Mouse (Mus musculus) T-helper 17 cell (primary cell): ENCODE data around the gene Pde4b.

ENCODE experiments used
- in situ Hi-C, 2 experiments: fragments of 300-600 bp; cut with MboI, MseI; formaldehyde crosslinking; loops; 1 replicate in 1 of 2; 2 replicates in 1 of 2; pipeline ENCODE4 v1.15.1; 2025; ENCODE audit warnings: high pct_unique_total_duplicates in 2 of 2

Gene Pde4b

DNA sequence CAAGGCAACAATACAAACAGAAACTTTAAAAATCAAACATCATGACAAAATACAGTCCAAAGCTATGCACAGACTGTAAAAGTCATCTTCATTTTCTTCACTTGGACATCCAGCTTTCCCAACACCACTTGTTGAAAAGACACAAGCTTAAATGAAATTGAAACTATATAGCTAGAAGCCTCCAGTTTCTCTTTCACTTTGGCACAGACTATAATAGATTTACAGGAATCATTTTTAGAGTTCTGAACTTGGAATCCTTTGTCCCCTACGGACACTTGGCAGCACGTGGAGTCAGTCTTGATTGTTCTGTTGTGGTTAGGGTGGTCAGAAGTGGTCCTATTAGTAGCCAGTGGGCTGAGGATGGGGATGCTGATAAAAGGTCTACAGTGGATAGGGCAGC, 191.6 kb downstream of the Pde4b start:
- in situ Hi-C loops: no loop called here

DNA sequence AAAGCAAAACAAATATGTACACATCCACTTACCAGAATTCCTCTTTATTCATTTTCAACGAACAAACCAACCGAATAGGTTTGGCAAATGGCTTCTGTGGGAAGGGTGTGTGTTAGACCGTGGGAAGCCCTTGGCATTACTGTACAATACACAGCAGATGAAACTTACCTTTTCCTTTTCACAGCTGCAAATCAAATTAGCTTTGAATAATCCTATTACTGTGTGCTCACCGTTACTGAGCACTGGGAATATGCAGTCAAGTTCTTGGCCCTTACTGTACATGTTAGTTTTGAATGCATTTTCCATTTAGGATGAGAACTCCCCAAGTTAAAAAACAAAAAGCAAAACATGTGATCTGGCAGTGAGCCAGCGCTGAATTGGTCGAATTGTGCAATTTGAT, 199.8 kb downstream of the Pde4b start:
- in situ Hi-C loops: no loop called here

DNA sequence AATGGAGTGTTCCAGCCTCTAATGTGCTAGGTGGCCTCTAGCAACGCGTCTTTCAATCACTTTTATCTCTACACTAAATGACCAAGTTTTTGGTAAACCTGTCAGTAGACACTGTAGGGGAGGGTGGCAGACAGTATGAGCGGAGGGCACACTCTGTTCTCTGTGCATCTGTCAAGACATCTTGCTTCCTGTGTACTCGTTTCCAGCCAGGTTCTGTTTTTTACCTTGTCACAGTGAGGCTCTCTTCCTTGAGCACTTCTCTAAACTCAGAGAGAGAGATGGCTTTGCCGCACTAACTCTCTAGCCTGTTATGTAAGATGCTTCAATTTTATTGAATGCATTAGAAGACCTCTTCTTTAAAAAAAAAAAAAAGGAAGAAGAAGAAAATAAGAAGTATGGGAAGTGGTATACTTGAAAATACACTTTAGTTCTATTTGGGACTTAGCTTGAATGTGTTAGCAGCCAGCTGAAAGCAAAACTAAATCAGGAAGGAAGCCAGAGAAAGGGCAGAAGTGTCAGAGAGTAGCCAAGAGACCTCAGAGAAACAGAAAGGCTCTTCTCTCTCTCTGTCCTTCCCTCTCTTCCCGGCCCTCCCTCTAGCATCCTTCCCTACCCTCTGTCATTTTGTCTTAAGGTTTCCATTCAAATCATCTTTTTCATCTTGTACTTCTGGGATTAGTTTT, 202.8 kb downstream of the Pde4b start:
- in situ Hi-C loops: no loop called here

- in situ Hi-C loops: no loop called here
Measured at GRCm38 (mm10) chr4:102297558-102297957, 210.2 kb downstream of the Pde4b start.

DNA sequence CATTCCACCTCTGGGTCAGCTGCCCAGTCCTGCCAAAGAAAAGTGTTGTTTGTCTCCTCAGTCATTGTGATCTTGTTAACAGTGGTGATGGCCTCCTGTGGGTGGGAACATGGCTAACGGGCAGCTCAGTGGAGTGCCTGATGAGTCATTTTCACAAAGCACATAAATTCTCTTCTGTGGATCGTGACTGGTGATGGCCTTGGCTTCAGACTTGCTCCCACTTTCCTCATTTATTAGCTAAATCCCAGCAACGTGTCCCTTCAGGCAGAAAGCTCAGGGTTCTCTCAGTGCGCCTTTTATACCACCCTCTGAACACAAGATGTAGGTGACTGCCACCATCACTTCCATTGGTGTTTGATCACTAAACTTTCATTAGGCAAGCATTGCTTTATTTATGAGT, 215.2 kb downstream of the Pde4b start:
- in situ Hi-C loops: loop anchor here in 1 of 2 experiments (5.0 kb wide), 1 partner anchor 75 kb away; no protein-coding TSS in a partner anchor

- in situ Hi-C loops: loop anchor here in 1 of 2 experiments (5.0 kb wide), 1 partner anchor 60 kb away; no protein-coding TSS in a partner anchor
Measured at GRCm38 (mm10) chr4:102307661-102308297, 220.4 kb downstream of the Pde4b start.

GRCm38 (mm10) chr4:102310630-102311029, 223.3 kb downstream of the Pde4b start:
- in situ Hi-C loops: no loop called here

GRCm38 (mm10) chr4:102316011-102316410, 228.7 kb downstream of the Pde4b start:
- in situ Hi-C loops: no loop called here

GRCm38 (mm10) chr4:102316699-102317285, 229.4 kb downstream of the Pde4b start:
- in situ Hi-C loops: no loop called here

DNA sequence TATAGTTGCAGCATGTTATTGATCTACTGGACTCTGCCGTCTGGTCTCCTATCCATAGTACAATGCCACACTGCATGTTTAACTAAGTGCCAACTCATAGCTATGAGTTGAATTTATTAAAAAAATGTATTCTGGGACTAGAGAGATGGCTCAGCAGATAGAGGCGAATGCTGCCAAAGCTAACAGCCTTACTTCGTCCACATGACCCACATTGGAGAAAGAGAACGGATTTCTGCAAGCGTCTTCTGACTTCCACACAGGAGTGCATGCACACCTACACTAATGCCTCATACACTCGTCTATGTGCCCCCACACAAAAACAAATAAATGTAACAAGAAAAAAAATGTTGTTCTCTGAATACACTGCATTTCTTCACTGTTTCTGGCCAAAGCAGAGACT, 231.3 kb downstream of the Pde4b start:
- in situ Hi-C loops: no loop called here

- in situ Hi-C loops: no loop called here
Measured at GRCm38 (mm10) chr4:102321340-102321739, 234.0 kb downstream of the Pde4b start.

GRCm38 (mm10) chr4:102332386-102332785, 245.0 kb downstream of the Pde4b start:
- in situ Hi-C loops: no loop called here

DNA sequence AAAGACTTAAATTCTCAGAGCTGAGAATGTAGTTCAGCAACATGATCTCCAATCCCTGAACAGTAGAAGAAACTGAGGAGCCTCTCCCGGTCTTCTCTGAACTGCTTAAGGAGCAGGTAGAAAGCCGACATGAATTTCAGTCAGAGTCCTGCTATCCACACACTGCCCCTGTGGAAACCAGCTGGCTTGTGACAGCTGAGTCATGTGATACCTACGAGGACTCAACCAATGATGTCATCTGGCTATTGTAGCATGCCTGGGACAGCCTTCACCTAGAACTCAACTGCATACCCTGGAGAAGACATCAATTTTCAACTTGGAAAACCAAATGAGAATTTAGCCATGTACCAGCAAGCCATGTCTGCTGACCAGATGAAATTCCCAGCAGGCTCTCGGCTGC, 245.5 kb downstream of the Pde4b start:
- in situ Hi-C loops: no loop called here

GRCm38 (mm10) chr4:102346911-102347492, 259.7 kb downstream of the Pde4b start:
- in situ Hi-C loops: no loop called here

DNA sequence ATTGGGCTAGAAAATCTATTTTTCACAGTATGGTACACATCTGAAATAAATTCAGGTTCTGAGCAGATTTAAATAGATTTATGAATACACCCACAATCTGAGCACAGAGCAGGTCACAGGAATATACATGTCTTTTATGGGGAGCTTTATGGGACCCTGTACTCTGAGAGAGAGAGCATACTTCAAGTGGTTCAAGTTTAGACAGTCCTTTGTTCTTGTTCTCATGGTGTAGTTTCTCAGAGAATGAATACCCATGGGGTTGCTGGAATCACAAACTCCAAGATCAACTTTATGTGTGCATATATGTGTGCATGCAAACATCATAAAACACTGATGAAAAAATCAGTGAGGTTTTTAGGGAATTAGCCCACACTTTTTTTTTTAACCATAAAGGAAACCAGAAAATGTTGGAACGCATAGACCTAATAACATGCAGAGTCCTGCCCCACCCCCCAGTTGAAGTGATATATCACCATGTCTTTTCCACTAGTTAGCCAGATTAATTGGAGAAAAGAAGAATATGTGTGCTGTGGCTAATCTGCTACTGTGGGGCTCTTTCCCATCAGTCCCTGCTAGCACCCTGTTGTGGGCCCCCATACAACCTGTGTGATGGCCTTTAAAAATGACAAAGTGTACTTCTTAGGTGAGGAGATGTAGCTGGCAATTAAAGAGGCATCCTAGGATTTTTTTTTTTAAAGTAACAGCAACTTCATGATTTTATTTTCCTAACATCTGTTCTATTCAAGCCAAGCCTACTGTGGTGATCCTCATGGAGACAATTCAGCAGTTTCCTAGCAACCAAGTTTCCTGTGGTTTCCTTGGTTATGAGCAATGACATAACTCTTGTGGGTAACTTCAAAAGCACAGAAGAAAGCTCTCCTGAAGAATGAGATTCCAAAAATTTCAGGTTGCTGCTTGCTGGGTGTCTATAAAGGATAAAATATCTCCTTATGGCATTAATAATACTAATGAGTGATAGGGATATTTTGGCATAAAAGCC, 264.4 kb downstream of the Pde4b start:
- in situ Hi-C loops: no loop called here

DNA sequence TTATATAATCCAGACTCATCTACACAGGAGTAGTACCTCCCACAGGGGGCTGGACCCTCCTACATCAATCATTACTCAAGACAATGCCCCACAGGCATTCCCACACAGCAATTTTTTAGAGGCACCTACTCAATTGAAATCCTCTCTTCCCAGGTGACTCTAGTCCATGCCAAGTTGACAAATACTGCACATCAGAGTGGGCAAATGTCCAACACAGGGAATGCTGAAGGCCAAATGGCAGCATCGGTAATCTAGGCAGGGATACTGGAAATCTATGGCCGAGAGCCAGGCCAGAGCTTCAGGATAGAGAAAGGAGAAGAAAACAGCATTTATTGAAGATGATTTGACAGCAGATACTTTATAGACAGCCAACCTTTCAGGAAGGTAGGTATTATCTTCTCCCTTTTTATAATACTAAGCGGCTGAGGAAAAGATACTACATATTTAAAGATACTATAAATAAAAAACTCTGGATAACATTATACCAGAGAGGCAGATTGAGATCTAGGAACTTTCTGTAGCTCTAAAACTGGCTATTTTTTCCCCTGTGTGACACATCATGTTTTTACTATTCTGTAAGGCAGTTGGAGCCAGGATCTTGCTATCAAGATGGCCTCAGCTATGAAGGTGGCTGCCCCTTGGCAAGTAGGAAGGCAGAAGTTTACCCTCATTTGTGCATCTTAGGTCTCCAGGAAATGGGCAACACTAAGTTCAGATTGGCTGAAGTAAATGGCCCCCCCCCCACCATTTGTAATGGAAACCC, 266.5 kb downstream of the Pde4b start:
- in situ Hi-C loops: no loop called here

- in situ Hi-C loops: loop anchor here in 1 of 2 experiments (5.0 kb wide), 1 partner anchor 94 kb away; no protein-coding TSS in a partner anchor
Measured at GRCm38 (mm10) chr4:102368105-102368735, 280.9 kb downstream of the Pde4b start.

DNA sequence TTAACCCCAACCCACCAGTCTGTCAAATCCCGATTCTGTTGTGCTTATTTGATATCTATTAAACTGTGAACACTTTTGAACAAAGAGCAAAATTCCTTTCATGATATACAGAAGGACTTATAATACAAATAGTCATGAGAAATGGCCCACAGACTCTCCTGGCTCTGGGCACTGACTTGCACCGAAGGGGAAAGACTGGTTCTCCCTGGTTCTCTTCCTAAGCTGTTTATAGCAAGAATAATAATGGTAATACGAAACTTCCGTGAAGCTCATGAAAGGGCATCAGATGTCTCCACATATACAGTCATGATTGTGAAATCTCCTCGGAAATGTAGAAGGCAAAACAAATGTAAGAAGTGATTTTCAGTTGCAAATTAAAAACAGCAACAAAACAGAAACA, 287.3 kb downstream of the Pde4b start:
- in situ Hi-C loops: no loop called here

DNA sequence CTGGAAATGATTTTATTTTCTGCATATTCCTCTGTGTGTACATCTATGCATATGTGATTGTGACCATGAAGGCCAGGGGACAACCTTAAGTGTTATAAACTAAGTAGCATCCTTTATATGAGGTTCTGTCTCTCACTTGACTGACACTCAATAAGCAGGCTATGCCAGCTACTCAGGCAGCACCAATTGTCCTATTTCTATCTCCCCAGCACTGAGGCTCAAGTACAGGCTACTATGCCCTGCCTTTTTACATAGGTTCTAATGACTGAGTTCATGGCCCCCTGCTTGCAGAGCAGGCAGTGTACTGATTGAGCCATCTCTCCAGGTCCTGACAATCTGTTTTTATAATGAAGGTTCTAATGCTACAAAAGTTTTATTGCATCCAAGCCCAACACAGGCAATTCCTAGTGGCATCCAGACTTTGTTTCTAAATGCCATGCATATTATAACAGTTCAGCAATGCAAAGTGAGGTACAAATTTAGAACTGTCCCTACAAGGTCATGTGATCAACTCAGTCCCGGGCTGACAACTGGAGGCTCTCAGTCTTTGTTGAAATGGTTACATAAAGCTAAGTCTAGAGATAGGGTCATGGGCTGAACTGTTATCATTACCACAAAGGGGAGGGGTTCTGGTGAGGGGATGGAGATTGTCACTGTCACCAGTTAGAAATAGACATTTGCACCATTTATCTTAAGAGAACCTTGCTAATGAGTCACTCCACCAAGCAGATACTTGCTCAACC, 295.6 kb downstream of the Pde4b start:
- in situ Hi-C loops: no loop called here
